Mouse (Mus musculus): Measurements from ENCODE around the gene Tbc1d8. TPM values are rescaled to one million over a fixed set of nuclear protein-coding genes. Genes with fewer than 3 reads are reported as not detected.

Gene Tbc1d8
- polyA plus RNA-seq, 1 experiment from 2014 or later = 11.4 TPM

DNA sequence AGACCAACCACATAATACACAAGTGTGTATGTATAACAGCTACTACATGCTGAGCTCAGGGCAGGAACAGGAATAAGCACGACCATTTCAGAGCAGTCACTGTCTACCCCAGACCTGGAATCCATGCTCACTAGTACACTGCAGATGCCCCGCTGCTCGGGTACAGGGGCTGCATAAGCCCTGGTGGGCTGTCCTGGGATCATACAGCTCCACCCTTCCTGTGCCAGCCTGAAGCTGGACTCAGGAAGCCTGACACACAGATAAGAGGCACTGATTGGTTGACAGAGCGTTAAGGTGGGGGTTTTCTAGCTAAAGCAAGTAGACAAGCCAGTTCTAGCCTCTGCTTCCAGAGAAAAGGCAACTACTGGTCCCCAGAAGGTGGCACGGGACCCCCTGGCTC, 99.5 kb downstream of the Tbc1d8 start:
- H3K36me3 ChIP-seq (ENCODE audit: control insufficient read depth, insufficient read depth, low read length) = no peaks in the 10 kb centered on the region
- no peak overlapping the region for H3K27ac ChIP-seq (ENCODE audit: low read depth, low read length)

DNA sequence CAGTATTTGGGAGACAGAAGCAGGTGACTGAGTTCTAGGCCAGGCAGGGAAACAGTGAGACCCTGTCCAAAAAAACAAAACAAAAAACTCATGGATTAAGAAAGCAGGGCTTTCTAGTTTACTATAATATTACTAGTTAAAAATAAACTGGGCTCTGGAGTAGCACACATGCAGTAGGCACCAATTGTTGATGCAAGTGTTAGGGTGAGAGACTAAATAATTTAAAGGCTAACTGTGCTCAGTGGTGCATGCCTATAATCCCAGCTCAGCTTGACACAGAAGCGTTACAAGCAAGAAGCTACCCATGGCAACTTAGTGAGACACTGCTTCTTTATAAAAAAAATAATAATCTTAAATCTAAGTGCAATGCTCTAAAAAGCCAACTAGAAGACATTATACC, 100.0 kb downstream of the Tbc1d8 start:
- no peaks in the 10 kb centered on the region for H3K27me3 ChIP-seq (ENCODE audit: control insufficient read depth, insufficient read depth, low read length)
- no peak for ATAC-seq (replicated peaks; ENCODE audit: insufficient number of reproducible peaks, low FRiP score, low TSS enrichment)
- no peak overlapping the region for H3K4me2 ChIP-seq
- no peaks in the 10 kb centered on the region for H3K4me1 ChIP-seq (ENCODE audit: control insufficient read depth, insufficient read depth, low read length)
- no peak overlapping the region for H3K9ac ChIP-seq (ENCODE audit: low read depth, low read length)
- H3K9me3 ChIP-seq (replicated peaks; ENCODE audit: control insufficient read depth, low read length) = no peaks in the 10 kb centered on the region
- no peak overlapping the region for H3K4me3 ChIP-seq (ENCODE audit: low read depth, low read length)
- WGBS (ENCODE audit: insufficient replicate concordance) = 72% methylated on average over 1 of the region's 1 CpGs
- H3K27ac ChIP-seq (ENCODE audit: low read depth, low read length) = no peak overlapping the region
- no peaks in the 10 kb centered on the region for H3K36me3 ChIP-seq (ENCODE audit: control insufficient read depth, insufficient read depth, low read length)

More for the DNA sequence above, 99.5 kb downstream of the Tbc1d8 start:
- no peak overlapping the region for H3K4me2 ChIP-seq
- no peaks in the 10 kb centered on the region for H3K9me3 ChIP-seq (replicated peaks; ENCODE audit: control insufficient read depth, low read length)
- no peak overlapping the region for H3K9ac ChIP-seq (ENCODE audit: low read depth, low read length)
- 42% methylated on average over 5 of the region's 5 CpGs for WGBS (ENCODE audit: insufficient replicate concordance)
- no peaks in the 10 kb centered on the region for H3K4me1 ChIP-seq (ENCODE audit: control insufficient read depth, insufficient read depth, low read length)
- ATAC-seq (replicated peaks; ENCODE audit: insufficient number of reproducible peaks, low FRiP score, low TSS enrichment) = no peak
- H3K4me3 ChIP-seq (ENCODE audit: low read depth, low read length) = no peak overlapping the region
- H3K27me3 ChIP-seq (ENCODE audit: control insufficient read depth, insufficient read depth, low read length) = no peaks in the 10 kb centered on the region

DNA sequence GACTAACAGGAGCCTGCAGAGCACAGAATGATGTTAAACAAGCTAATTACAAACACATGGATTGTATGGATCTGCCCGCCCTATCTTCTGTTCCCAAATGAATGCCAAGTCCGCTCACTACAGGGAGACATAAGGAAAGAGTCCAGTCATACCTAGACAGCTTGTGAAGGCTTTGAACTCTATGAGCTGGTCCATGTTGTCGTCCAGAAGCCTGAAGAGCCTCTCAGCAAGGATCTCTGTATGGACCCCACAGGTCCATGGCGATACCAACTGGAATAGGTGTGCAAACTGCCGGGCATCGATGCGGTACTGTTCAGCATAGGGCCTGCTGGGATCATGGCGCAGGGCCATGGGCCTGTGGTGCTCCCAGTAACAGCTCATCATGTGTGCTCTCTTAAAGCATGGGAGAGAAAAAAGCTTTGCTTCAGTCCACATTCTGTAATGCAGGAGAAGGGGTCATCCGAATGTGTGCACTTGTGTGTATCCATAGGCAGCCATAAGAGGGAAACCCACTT, 101.8 kb downstream of the Tbc1d8 start:
- 90% methylated on average over 9 of the region's 9 CpGs for WGBS (ENCODE audit: insufficient replicate concordance)
- peaks cover 7% of the 10 kb centered on the region for H3K36me3 ChIP-seq (ENCODE audit: control insufficient read depth, insufficient read depth, low read length)
- no peaks in the 10 kb centered on the region for H3K4me1 ChIP-seq (ENCODE audit: control insufficient read depth, insufficient read depth, low read length)
- ATAC-seq (replicated peaks; ENCODE audit: insufficient number of reproducible peaks, low FRiP score, low TSS enrichment) = no peak
- no peak overlapping the region for H3K4me3 ChIP-seq (ENCODE audit: low read depth, low read length)
- H3K9ac ChIP-seq (ENCODE audit: low read depth, low read length) = no peak overlapping the region
- no peaks in the 10 kb centered on the region for H3K9me3 ChIP-seq (replicated peaks; ENCODE audit: control insufficient read depth, low read length)
- H3K27ac ChIP-seq (ENCODE audit: low read depth, low read length) = no peak overlapping the region
- H3K27me3 ChIP-seq (ENCODE audit: control insufficient read depth, insufficient read depth, low read length) = no peaks in the 10 kb centered on the region
- H3K4me2 ChIP-seq = no peak overlapping the region

- H3K4me1 ChIP-seq (ENCODE audit: control insufficient read depth, insufficient read depth, low read length) = no peaks in the 10 kb centered on the region
- no peak overlapping the region for H3K4me3 ChIP-seq (ENCODE audit: low read depth, low read length)
- H3K36me3 ChIP-seq (ENCODE audit: control insufficient read depth, insufficient read depth, low read length) = peaks cover 10% of the 10 kb centered on the region
- ATAC-seq (replicated peaks; ENCODE audit: insufficient number of reproducible peaks, low FRiP score, low TSS enrichment) = no peak
- 85% methylated on average over 7 of the region's 7 CpGs for WGBS (ENCODE audit: insufficient replicate concordance)
- H3K4me2 ChIP-seq = no peak overlapping the region
- H3K27me3 ChIP-seq (ENCODE audit: control insufficient read depth, insufficient read depth, low read length) = no peaks in the 10 kb centered on the region
- H3K9me3 ChIP-seq (replicated peaks; ENCODE audit: control insufficient read depth, low read length) = no peaks in the 10 kb centered on the region
- H3K27ac ChIP-seq (ENCODE audit: low read depth, low read length) = no peak overlapping the region
- no peak overlapping the region for H3K9ac ChIP-seq (ENCODE audit: low read depth, low read length)
Measured at GRCm38 (mm10) chr1:39376121-39376520, 102.4 kb downstream of the Tbc1d8 start.

- Histone ChIP-seq H3K9me3 (replicated peaks; ENCODE audit: control insufficient read depth, low read length) (no peaks in the 10 kb centered on the region), H3K27me3 (ENCODE audit: control insufficient read depth, insufficient read depth, low read length) (no peaks in the 10 kb centered on the region), H3K36me3 (ENCODE audit: control insufficient read depth, insufficient read depth, low read length) (peaks cover 19% of the 10 kb centered on the region), H3K9ac (ENCODE audit: low read depth, low read length) (no peak overlapping the region), H3K4me2 (no peak overlapping the region), H3K4me1 (ENCODE audit: control insufficient read depth, insufficient read depth, low read length) (peaks cover 3% of the 10 kb centered on the region), H3K27ac (ENCODE audit: low read depth, low read length) (no peak overlapping the region), H3K4me3 (ENCODE audit: low read depth, low read length) (no peak overlapping the region)
- WGBS (ENCODE audit: insufficient replicate concordance) = 84% methylated on average over 5 of the region's 5 CpGs
- peak; percentile 64; the same call in 1 of the 2 replicates for ATAC-seq (replicated peaks; ENCODE audit: insufficient number of reproducible peaks, low FRiP score, low TSS enrichment)
Measured at GRCm38 (mm10) chr1:39374231-39374809, 104.2 kb downstream of the Tbc1d8 start.

DNA sequence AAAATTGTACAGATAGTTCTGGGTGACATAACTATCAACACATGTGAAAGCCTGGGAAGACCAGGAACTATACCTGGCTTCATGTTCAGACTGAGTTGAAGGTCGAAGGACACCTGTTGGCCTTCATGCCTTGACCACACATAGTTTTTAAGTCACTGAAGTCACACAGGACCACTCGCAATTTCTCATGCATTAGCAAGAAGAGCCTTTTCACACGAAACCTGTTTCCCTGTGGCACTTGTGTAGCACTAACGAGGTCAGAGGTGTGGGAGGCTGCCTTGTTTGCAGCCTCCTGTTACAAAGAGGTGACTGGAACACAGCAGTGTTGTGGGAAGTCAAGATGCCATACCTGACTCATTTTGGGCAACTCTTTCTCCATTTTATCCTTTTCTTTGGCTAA, 105.2 kb downstream of the Tbc1d8 start:
- no peak overlapping the region for H3K4me3 ChIP-seq (ENCODE audit: low read depth, low read length)
- no peaks in the 10 kb centered on the region for H3K9me3 ChIP-seq (replicated peaks; ENCODE audit: control insufficient read depth, low read length)
- 68% methylated on average over 4 of the region's 4 CpGs for WGBS (ENCODE audit: insufficient replicate concordance)
- no peak for ATAC-seq (replicated peaks; ENCODE audit: insufficient number of reproducible peaks, low FRiP score, low TSS enrichment)
- peaks cover 19% of the 10 kb centered on the region for H3K36me3 ChIP-seq (ENCODE audit: control insufficient read depth, insufficient read depth, low read length)
- H3K27ac ChIP-seq (ENCODE audit: low read depth, low read length) = no peak overlapping the region
- H3K4me1 ChIP-seq (ENCODE audit: control insufficient read depth, insufficient read depth, low read length) = peaks cover 9% of the 10 kb centered on the region
- no peaks in the 10 kb centered on the region for H3K27me3 ChIP-seq (ENCODE audit: control insufficient read depth, insufficient read depth, low read length)
- H3K9ac ChIP-seq (ENCODE audit: low read depth, low read length) = no peak overlapping the region
- no peak overlapping the region for H3K4me2 ChIP-seq

DNA sequence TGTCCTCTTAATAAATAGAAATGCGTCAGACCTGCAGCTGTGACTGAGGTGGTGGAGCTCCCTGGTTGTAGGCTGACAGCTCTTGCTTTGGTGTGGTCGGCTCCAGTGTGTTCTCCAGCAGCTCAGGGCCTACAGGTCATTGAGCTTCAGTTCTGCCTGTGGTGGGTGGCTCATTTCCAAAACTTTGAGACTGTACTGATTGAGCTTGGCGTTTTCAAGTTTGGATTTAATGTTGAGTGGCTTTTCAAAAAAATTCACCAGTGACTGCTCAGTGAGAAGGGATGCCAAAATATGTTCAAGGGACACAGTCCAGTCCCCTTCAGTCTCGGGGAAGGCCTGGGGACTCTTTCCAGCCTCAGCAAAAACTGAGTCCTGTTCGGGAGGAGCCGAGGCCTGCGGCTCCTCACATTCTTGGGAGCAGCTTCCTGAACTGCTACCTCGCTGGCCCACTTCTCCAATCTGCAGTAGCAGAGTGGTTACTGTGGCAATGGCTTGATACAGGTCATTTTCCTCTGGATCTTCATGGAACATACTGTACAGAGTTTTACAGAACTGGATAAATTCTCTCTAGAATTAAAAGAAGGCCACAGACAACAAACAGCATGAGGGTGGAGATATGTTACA, 106.2 kb downstream of the Tbc1d8 start:
- peaks cover 9% of the 10 kb centered on the region for H3K4me1 ChIP-seq (ENCODE audit: control insufficient read depth, insufficient read depth, low read length)
- no peak overlapping the region for H3K27ac ChIP-seq (ENCODE audit: low read depth, low read length)
- no peak overlapping the region for H3K4me3 ChIP-seq (ENCODE audit: low read depth, low read length)
- 78% methylated on average over 8 of the region's 8 CpGs for WGBS (ENCODE audit: insufficient replicate concordance)
- no peak overlapping the region for H3K4me2 ChIP-seq
- ATAC-seq (replicated peaks; ENCODE audit: insufficient number of reproducible peaks, low FRiP score, low TSS enrichment) = no peak
- no peak overlapping the region for H3K9ac ChIP-seq (ENCODE audit: low read depth, low read length)
- no peaks in the 10 kb centered on the region for H3K27me3 ChIP-seq (ENCODE audit: control insufficient read depth, insufficient read depth, low read length)
- no peaks in the 10 kb centered on the region for H3K9me3 ChIP-seq (replicated peaks; ENCODE audit: control insufficient read depth, low read length)
- H3K36me3 ChIP-seq (ENCODE audit: control insufficient read depth, insufficient read depth, low read length) = peaks cover 19% of the 10 kb centered on the region

DNA sequence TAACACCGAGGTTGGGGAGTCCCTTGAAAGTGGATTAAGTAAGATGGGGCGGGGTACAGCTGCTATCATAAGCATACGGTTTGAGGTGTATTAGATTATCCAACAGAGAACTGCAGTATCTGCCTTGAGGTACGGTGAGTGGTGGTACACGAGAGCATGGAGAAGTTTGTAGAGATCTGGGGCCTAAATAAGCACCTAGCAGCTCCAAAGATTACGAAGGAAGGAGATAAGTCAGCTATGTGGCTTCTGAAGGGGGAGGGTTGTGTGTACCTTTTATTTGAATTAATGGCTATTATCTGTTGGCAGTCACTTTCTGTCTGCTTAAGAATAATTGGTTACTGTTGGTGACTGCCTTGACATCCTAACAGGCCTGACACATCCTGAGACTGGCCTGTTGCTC, 108.1 kb downstream of the Tbc1d8 start:
- ATAC-seq (replicated peaks; ENCODE audit: insufficient number of reproducible peaks, low FRiP score, low TSS enrichment) = no peak
- Histone ChIP-seq H3K4me3 (ENCODE audit: low read depth, low read length) (no peak overlapping the region), H3K27ac (ENCODE audit: low read depth, low read length) (no peak overlapping the region), H3K27me3 (ENCODE audit: control insufficient read depth, insufficient read depth, low read length) (no peaks in the 10 kb centered on the region), H3K9ac (ENCODE audit: low read depth, low read length) (0 out of 2 replicates have a peak overlapping the region, but pooled peaks have one; percentile 11), H3K36me3 (ENCODE audit: control insufficient read depth, insufficient read depth, low read length) (peaks cover 19% of the 10 kb centered on the region), H3K9me3 (replicated peaks; ENCODE audit: control insufficient read depth, low read length) (no peaks in the 10 kb centered on the region), H3K4me1 (ENCODE audit: control insufficient read depth, insufficient read depth, low read length) (peaks cover 9% of the 10 kb centered on the region), H3K4me2 (no peak overlapping the region)
- WGBS (ENCODE audit: insufficient replicate concordance) = 79% methylated on average over 6 of the region's 6 CpGs
